11 mouse cellular contexts compared by ENCODE assay signal in the genomic region with DNA sequence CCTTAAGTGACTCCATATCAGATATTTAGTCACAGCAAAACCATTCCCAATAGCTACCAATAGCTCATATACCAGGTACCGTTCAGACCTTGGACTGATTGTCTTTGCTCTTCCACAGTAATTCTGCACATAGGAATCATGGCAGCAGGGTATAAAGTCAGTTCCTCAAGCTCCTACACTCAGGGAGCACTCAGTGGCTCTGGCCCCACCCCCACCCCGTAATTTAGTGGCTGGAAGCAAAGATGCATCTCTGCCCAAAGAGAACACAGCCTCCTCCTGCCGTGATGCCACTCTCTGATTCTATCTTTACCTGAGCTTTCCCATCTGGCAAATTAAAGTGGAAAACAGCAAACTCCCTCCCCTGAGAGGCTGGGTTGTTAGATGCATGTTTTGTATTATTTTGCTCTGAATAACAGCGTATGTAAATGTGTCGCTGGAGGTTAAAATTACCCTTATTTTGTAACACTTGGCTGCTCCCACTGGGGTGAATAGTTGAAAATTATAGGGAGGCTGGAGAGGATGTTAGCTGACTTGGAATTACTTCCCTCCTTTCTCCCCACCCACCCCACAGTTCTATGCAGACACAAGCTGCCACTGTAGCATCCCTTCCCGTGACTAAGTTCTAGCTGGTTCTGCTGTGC. TPM values are rescaled to one million over a fixed set of nuclear protein-coding genes. Genes with fewer than 3 reads are reported as not detected.
DNase-seq lines count a peak whose midpoint lies in the region; ATAC-seq and TF ChIP-seq lines count a peak whose summit lies in the region.
"Had no signal": no experiment of that assay in that cellular context is flagged by ENCODE, and none has a peak within 500 bp of the region (broad histone marks: within the 10 kb centered on the region; RNA-seq: fewer than 3 reads in every experiment).

No protein-coding gene starts in this region.

- H3K9ac ChIP-seq in lung, embryonic 15.5 days = no peak overlapping the region
- H3K9ac ChIP-seq in forebrain, embryonic 14.5 days (ENCODE audit: low read length) = no peak overlapping the region
- no peak overlapping the region for H3K9ac ChIP-seq in limb, embryonic 14.5 days (ENCODE audit: low read depth, low read length, severe bottlenecking)
- 0 out of 2 replicates have a peak overlapping the region, but pooled peaks have one; percentile 3 for H3K9ac ChIP-seq in stomach, embryonic 16.5 days (ENCODE audit: low read length)

- intact Hi-C loops in heart, postnatal 14 days (cut with DNase I) = no loop called here

- peak overlapping the region; percentile 60; the same call in 1 of the 2 replicates for H3K27ac ChIP-seq in lung, embryonic 15.5 days
- peak overlapping the region; percentile 65; the same call in 1 of the 2 replicates for H3K27ac ChIP-seq in forebrain, embryonic 14.5 days (ENCODE audit: low read depth, low read length)
- H3K27ac ChIP-seq in limb, embryonic 14.5 days (replicated peaks; ENCODE audit: low read depth, low read length) = peak overlapping the region; percentile 67; the same call in 1 of the 2 replicates
- peak overlapping the region; percentile 85 for H3K27ac ChIP-seq in stomach, embryonic 16.5 days (ENCODE audit: low read length)

- no peaks in the 10 kb centered on the region for H3K36me3 ChIP-seq in lung, embryonic 15.5 days
- H3K36me3 ChIP-seq in forebrain, embryonic 14.5 days (ENCODE audit: control insufficient read depth, insufficient read depth, low read length) = no peaks in the 10 kb centered on the region
- H3K36me3 ChIP-seq in limb, embryonic 14.5 days (ENCODE audit: control insufficient read depth, insufficient read depth, low read length) = no peaks in the 10 kb centered on the region
- H3K36me3 ChIP-seq in stomach, embryonic 16.5 days (ENCODE audit: control insufficient read depth, insufficient read depth, low read length) = no peaks in the 10 kb centered on the region

- no peak overlapping the region for H3K4me3 ChIP-seq in lung, embryonic 15.5 days
- no peak overlapping the region for H3K4me3 ChIP-seq in forebrain, embryonic 14.5 days (ENCODE audit: low read depth, low read length)
- no peak overlapping the region for H3K4me3 ChIP-seq in limb, embryonic 14.5 days (replicated peaks; ENCODE audit: low read length)
- H3K4me3 ChIP-seq in stomach, embryonic 16.5 days (replicated peaks; ENCODE audit: low read length) = no peak overlapping the region

- peaks cover 24% of the 10 kb centered on the region for H3K4me1 ChIP-seq in lung, embryonic 15.5 days
- H3K4me1 ChIP-seq in forebrain, embryonic 14.5 days (ENCODE audit: control insufficient read depth, insufficient read depth, low read length) = peaks cover 26% of the 10 kb centered on the region
- H3K4me1 ChIP-seq in limb, embryonic 14.5 days (ENCODE audit: control insufficient read depth, insufficient read depth, low read length) = peaks cover 34% of the 10 kb centered on the region
- H3K4me1 ChIP-seq in stomach, embryonic 16.5 days (ENCODE audit: control insufficient read depth, insufficient read depth, low read length) = peaks cover 26% of the 10 kb centered on the region

- no peak for DNase-seq in lung, postnatal 10 days
- peak; percentile 61 for DNase-seq in forebrain, embryonic 14.5 days (ENCODE audit: low spot score)
- no peak for DNase-seq in limb, embryonic 14.5 days (ENCODE audit: low spot score)
- DNase-seq in adrenal gland, postnatal 25 days = no peak
- DNase-seq in frontal cortex, postnatal 36 days (ENCODE audit: low spot score in 2 of 2) = no peak
- no peak for DNase-seq in heart, postnatal 14 days
- DNase-seq: adrenal gland, postnatal 10 days; thymus, adult 18-20 months had no signal

- no peaks in the 10 kb centered on the region for H3K9me3 ChIP-seq in lung, embryonic 15.5 days
- no peaks in the 10 kb centered on the region for H3K9me3 ChIP-seq in forebrain, embryonic 14.5 days (replicated peaks; ENCODE audit: control insufficient read depth, low read length)
- H3K9me3 ChIP-seq in limb, embryonic 14.5 days (ENCODE audit: control insufficient read depth, low read length) = no peaks in the 10 kb centered on the region
- H3K9me3 ChIP-seq in stomach, embryonic 16.5 days (replicated peaks; ENCODE audit: control insufficient read depth, low read length) = no peaks in the 10 kb centered on the region

- H3K27me3 ChIP-seq in lung, embryonic 15.5 days = no peaks in the 10 kb centered on the region
- 0 out of 2 replicates have a peak, but pooled peaks cover 6% of the 10 kb centered on the region for H3K27me3 ChIP-seq in forebrain, embryonic 14.5 days (replicated peaks; ENCODE audit: control insufficient read depth, insufficient read depth, low read length)
- H3K27me3 ChIP-seq in limb, embryonic 14.5 days (ENCODE audit: control insufficient read depth, insufficient read depth, low read length) = no peaks in the 10 kb centered on the region
- H3K27me3 ChIP-seq in stomach, embryonic 16.5 days (ENCODE audit: control insufficient read depth, insufficient read depth, low read length) = no peaks in the 10 kb centered on the region

- WGBS in lung, embryonic 15.5 days = 55% methylated on average over 6 of the region's 6 CpGs
- WGBS in forebrain, embryonic 14.5 days = 35% methylated on average over 6 of the region's 6 CpGs
- 23% methylated on average over 6 of the region's 6 CpGs for WGBS in limb, embryonic 14.5 days
- WGBS in stomach, embryonic 16.5 days = 29% methylated on average over 6 of the region's 6 CpGs

- no peak overlapping the region for H3K4me2 ChIP-seq in lung, embryonic 15.5 days
- 0 out of 2 replicates have a peak overlapping the region, but pooled peaks have one; percentile 0 for H3K4me2 ChIP-seq in forebrain, embryonic 14.5 days (ENCODE audit: low read length)
- peak overlapping the region; percentile 21 for H3K4me2 ChIP-seq in limb, embryonic 14.5 days (replicated peaks; ENCODE audit: low read depth, low read length, severe bottlenecking)
- H3K4me2 ChIP-seq in stomach, embryonic 16.5 days (ENCODE audit: low read depth, low read length) = peak overlapping the region; percentile 33; the same call in 1 of the 2 replicates

- no peak for TF ChIP-seq POLR2A in limb, embryonic 14.5 days (IDR thresholded peaks at IDR 0.05; ENCODE audit: borderline replicate concordance, extremely low read depth, insufficient read depth, insufficient read length)

- ATAC-seq in lung, embryonic 15.5 days (ENCODE audit: borderline replicate concordance, extremely low read depth, low FRiP score, low TSS enrichment) = no peak
- ATAC-seq in forebrain, embryonic 14.5 days = peak; percentile 77
- no peak for ATAC-seq in limb, embryonic 14.5 days (ENCODE audit: low FRiP score, low read depth)
- ATAC-seq in stomach, embryonic 16.5 days (ENCODE audit: insufficient read depth, low FRiP score) = no peak

RNA-seq across cellular contexts. Expression of gene Parva, which starts 37.6 kb away (rescaled TPM):
- polyA plus RNA-seq in lung, embryonic 15.5 days (2015; fragmentation: Nextera tagmentation; extraction: Ambion mirVana) = 109 TPM in 2 replicates
- 17.4 and 22.2 TPM in 2 replicates for polyA plus RNA-seq in forebrain, embryonic 14.5 days (2014; fragmentation: Nextera tagmentation; extraction: Ambion mirVana)
- 82.2 and 82.3 TPM in 2 replicates for polyA plus RNA-seq in limb, embryonic 14.5 days (2012; rRNA removed)
- 88.8 and 96.9 TPM in 2 replicates for polyA plus RNA-seq in limb, embryonic 14.5 days (2014; fragmentation: Nextera tagmentation; extraction: Ambion mirVana)
- polyA plus RNA-seq in stomach, embryonic 16.5 days (2015; fragmentation: Nextera tagmentation; extraction: Ambion mirVana) = 132 and 141 TPM in 2 replicates
- 89.8 and 98.3 TPM in 2 replicates for total RNA-seq in adrenal gland, postnatal 25 days (2021)
- 10 to 100 TPM; 69.1 to 69.4 TPM for total RNA-seq in heart, postnatal 14 days (2021)
- total RNA-seq: common myeloid progenitor, adult 5-6 weeks had no signal
